Mouse (Mus musculus) lung, embryonic 15.5 days (tissue): ENCODE measurements at regions not wholly inside any gene's neighbourhood (a gene's known extent, or its start where the extent isn't known, plus 50 kb on each side); places are given as distances from the start of the nearest gene placed in this dataset.

ENCODE experiments used
- ATAC-seq: fragments of 200-750 bp; cut with Nextera tagmentation; 2 replicates; pipeline ENCODE4 v1.8.0; 2017; ENCODE audit warnings: moderate number of reproducible peaks, borderline replicate concordance; ENCODE audit not compliant: low FRiP score, low TSS enrichment; ENCODE audit errors: extremely low read depth
- H3K27ac ChIP-seq: fragments of 300-500 bp; sonication (generic); 2 replicates; pipeline ENCODE4 v1.5.1; 2015; ENCODE audit warnings: moderate library complexity, mild to moderate bottlenecking, inconsistent platforms
- H3K27me3 ChIP-seq: fragments of 300-500 bp; sonication (generic); 2 replicates; pipeline ENCODE4 v1.6.1; 2015; ENCODE audit warnings: inconsistent platforms
- H3K36me3 ChIP-seq: fragments of 300-500 bp; sonication (generic); 2 replicates; pipeline ENCODE4 v1.6.1; 2015; ENCODE audit warnings: inconsistent platforms
- H3K4me1 ChIP-seq: fragments of 300-500 bp; sonication (generic); 2 replicates; pipeline ENCODE4 v1.6.1; 2015; ENCODE audit warnings: inconsistent platforms
- H3K4me2 ChIP-seq: fragments of 300-500 bp; sonication (generic); 2 replicates; pipeline ENCODE4 v1.6.1; 2015; ENCODE audit warnings: inconsistent platforms, mild to moderate bottlenecking, moderate library complexity
- H3K4me3 ChIP-seq: fragments of 300-500 bp; sonication (generic); 2 replicates; pipeline ENCODE4 v1.5.1; 2015; ENCODE audit warnings: mild to moderate bottlenecking, inconsistent platforms
- H3K9ac ChIP-seq: fragments of 300-500 bp; sonication (generic); 2 replicates; pipeline ENCODE4 v1.6.1; 2015; ENCODE audit warnings: inconsistent platforms
- H3K9me3 ChIP-seq: fragments of 300-500 bp; sonication (generic); 2 replicates; pipeline ENCODE4 v1.6.1; 2016; ENCODE audit warnings: inconsistent platforms
- WGBS: fragments of 180-500 bp; shearing (Covaris S2); methylation state at CpG from one replicate; pipeline ENCODE4 v1.1.7; 2015; 5-methylcytosine and 5-hydroxymethylcytosine counted together

GRCm38 (mm10) chr6:50781271-50781670 is 127.0 kb upstream of the Npvf start:
- H3K9ac ChIP-seq = no peak overlapping the region
- H3K27me3 ChIP-seq = no peaks in the 10 kb centered on the region
- no peak overlapping the region for H3K4me3 ChIP-seq
- H3K9me3 ChIP-seq = no peaks in the 10 kb centered on the region
- no peak for ATAC-seq
- H3K4me2 ChIP-seq = no peak overlapping the region
- H3K27ac ChIP-seq = no peak overlapping the region
- H3K4me1 ChIP-seq = peaks cover 13% of the 10 kb centered on the region
- no peaks in the 10 kb centered on the region for H3K36me3 ChIP-seq
- 87% methylated on average over 10 of the region's 10 CpGs for WGBS

GRCm38 (mm10) chr6:50782221-50782620 is 128.0 kb upstream of the Npvf start:
- Histone ChIP-seq H3K27me3 (no peaks in the 10 kb centered on the region), H3K9me3 (no peaks in the 10 kb centered on the region), H3K27ac (no peak overlapping the region), H3K36me3 (no peaks in the 10 kb centered on the region), H3K4me1 (peaks cover 5% of the 10 kb centered on the region), H3K9ac (no peak overlapping the region), H3K4me2 (no peak overlapping the region), H3K4me3 (no peak overlapping the region)
- ATAC-seq = no peak
- 79% methylated on average over 2 of the region's 2 CpGs for WGBS

- no peaks in the 10 kb centered on the region for H3K9me3 ChIP-seq
- H3K4me1 ChIP-seq = no peaks in the 10 kb centered on the region
- no peak overlapping the region for H3K4me2 ChIP-seq
- H3K4me3 ChIP-seq = no peak overlapping the region
- H3K27me3 ChIP-seq = no peaks in the 10 kb centered on the region
- no peak for ATAC-seq
- 64% methylated on average over 10 of the region's 10 CpGs for WGBS
- H3K27ac ChIP-seq = no peak overlapping the region
- H3K36me3 ChIP-seq = no peaks in the 10 kb centered on the region
- H3K9ac ChIP-seq = no peak overlapping the region
Observed at GRCm38 (mm10) chr6:50783494-50783893, 129.3 kb upstream of the Npvf start.

GRCm38 (mm10) chr6:50784381-50784780 is 130.1 kb upstream of the Npvf start:
- H3K9ac ChIP-seq = no peak overlapping the region
- H3K9me3 ChIP-seq = no peaks in the 10 kb centered on the region
- no peaks in the 10 kb centered on the region for H3K36me3 ChIP-seq
- no peak overlapping the region for H3K4me3 ChIP-seq
- H3K27me3 ChIP-seq = no peaks in the 10 kb centered on the region
- no peak for ATAC-seq
- no peak overlapping the region for H3K4me2 ChIP-seq
- no peaks in the 10 kb centered on the region for H3K4me1 ChIP-seq
- no peak overlapping the region for H3K27ac ChIP-seq
- 86% methylated on average over 6 of the region's 6 CpGs for WGBS

- Histone ChIP-seq H3K4me1 (no peaks in the 10 kb centered on the region), H3K4me2 (no peak overlapping the region), H3K27me3 (no peaks in the 10 kb centered on the region), H3K27ac (no peak overlapping the region), H3K9me3 (no peaks in the 10 kb centered on the region), H3K9ac (no peak overlapping the region), H3K36me3 (no peaks in the 10 kb centered on the region), H3K4me3 (no peak overlapping the region)
- 88% methylated on average over 8 of the region's 8 CpGs for WGBS
- no peak for ATAC-seq
Observed at GRCm38 (mm10) chr6:50787666-50788065, 133.4 kb upstream of the Npvf start.

GRCm38 (mm10) chr6:50799963-50800362 is 145.7 kb upstream of the Npvf start:
- H3K9me3 ChIP-seq = no peaks in the 10 kb centered on the region
- no peak overlapping the region for H3K4me3 ChIP-seq
- no peak overlapping the region for H3K4me2 ChIP-seq
- no peak overlapping the region for H3K27ac ChIP-seq
- no peak for ATAC-seq
- 49% methylated on average over 4 of the region's 4 CpGs for WGBS
- H3K9ac ChIP-seq = no peak overlapping the region
- peaks cover 2% of the 10 kb centered on the region; the same call in 1 of the 2 replicates for H3K27me3 ChIP-seq
- H3K36me3 ChIP-seq = no peaks in the 10 kb centered on the region
- H3K4me1 ChIP-seq = no peaks in the 10 kb centered on the region

GRCm38 (mm10) chr6:50802956-50803355 is 148.7 kb upstream of the Npvf start:
- 74% methylated on average over 7 of the region's 7 CpGs for WGBS
- ATAC-seq = no peak

GRCm38 (mm10) chr6:50804477-50805005 is 150.3 kb upstream of the Npvf start:
- H3K4me1 ChIP-seq = peaks cover 21% of the 10 kb centered on the region
- 80% methylated on average over 4 of the region's 4 CpGs for WGBS
- no peak overlapping the region for H3K4me3 ChIP-seq
- peaks cover 6% of the 10 kb centered on the region; the same call in 1 of the 2 replicates for H3K27me3 ChIP-seq
- H3K36me3 ChIP-seq = no peaks in the 10 kb centered on the region
- no peak overlapping the region for H3K4me2 ChIP-seq
- no peak for ATAC-seq
- no peak overlapping the region for H3K9ac ChIP-seq
- no peak overlapping the region for H3K27ac ChIP-seq
- no peaks in the 10 kb centered on the region for H3K9me3 ChIP-seq

More at GRCm38 (mm10) chr6:50802956-50803355, 148.7 kb upstream of the Npvf start:
- peaks cover 6% of the 10 kb centered on the region; the same call in 1 of the 2 replicates for H3K27me3 ChIP-seq
- no peaks in the 10 kb centered on the region for H3K36me3 ChIP-seq
- H3K4me1 ChIP-seq = peaks cover 11% of the 10 kb centered on the region
- no peak overlapping the region for H3K4me2 ChIP-seq
- H3K9me3 ChIP-seq = no peaks in the 10 kb centered on the region
- no peak overlapping the region for H3K4me3 ChIP-seq
- H3K27ac ChIP-seq = no peak overlapping the region
- no peak overlapping the region for H3K9ac ChIP-seq

- H3K9ac ChIP-seq = no peak overlapping the region
- peaks cover 6% of the 10 kb centered on the region; the same call in 1 of the 2 replicates for H3K27me3 ChIP-seq
- no peaks in the 10 kb centered on the region for H3K36me3 ChIP-seq
- no peaks in the 10 kb centered on the region for H3K9me3 ChIP-seq
- peak overlapping the region; percentile 76 for H3K27ac ChIP-seq
- WGBS = 12% methylated on average over 7 of the region's 7 CpGs
- no peak overlapping the region for H3K4me3 ChIP-seq
- H3K4me2 ChIP-seq = peak overlapping the region; percentile 63; the same call in 1 of the 2 replicates
- peaks cover 21% of the 10 kb centered on the region for H3K4me1 ChIP-seq
- peak; percentile 66; the same call in 1 of the 2 replicates for ATAC-seq
Observed at GRCm38 (mm10) chr6:50806376-50807077, 152.3 kb upstream of the Npvf start.

GRCm38 (mm10) chr6:50807187-50808012 is 153.2 kb upstream of the Npvf start:
- Histone ChIP-seq H3K9me3 (no peaks in the 10 kb centered on the region), H3K4me1 (peaks cover 21% of the 10 kb centered on the region), H3K9ac (0 out of 2 replicates have a peak overlapping the region, but pooled peaks have one; percentile 10), H3K4me3 (peak overlapping the region; percentile 25), H3K36me3 (no peaks in the 10 kb centered on the region), H3K4me2 (peak overlapping the region; percentile 63), H3K27ac (peak overlapping the region; percentile 78), H3K27me3 (peaks cover 6% of the 10 kb centered on the region; the same call in 1 of the 2 replicates)
- WGBS = 17% methylated on average over 19 of the region's 19 CpGs
- peak; percentile 94 for ATAC-seq

- 6% methylated on average over 4 of the region's 4 CpGs for WGBS
- Histone ChIP-seq H3K4me3 (peak overlapping the region; percentile 25), H3K27me3 (peaks cover 6% of the 10 kb centered on the region; the same call in 1 of the 2 replicates), H3K9ac (0 out of 2 replicates have a peak overlapping the region, but pooled peaks have one; percentile 10), H3K9me3 (no peaks in the 10 kb centered on the region), H3K36me3 (no peaks in the 10 kb centered on the region), H3K27ac (peak overlapping the region; percentile 78), H3K4me2 (peak overlapping the region; percentile 63), H3K4me1 (peaks cover 21% of the 10 kb centered on the region)
- ATAC-seq = peak; percentile 16
Observed at GRCm38 (mm10) chr6:50808126-50808525, 153.9 kb upstream of the Npvf start.
